Mouse (Mus musculus) testis, adult 2 months (tissue): ENCODE data around the gene Tnc. TPM values are rescaled to one million over a fixed set of nuclear protein-coding genes. Genes with fewer than 3 reads are reported as not detected.

ENCODE experiments used
- H3K27ac ChIP-seq: fragments of 200-500 bp; 2 replicates; pipeline ENCODE4 v1.5.1; 2012; ENCODE audit warnings: low read depth, low read length; ENCODE audit not compliant: control insufficient read depth, insufficient read depth
- H3K27me3 ChIP-seq: fragments of 200-500 bp; 2 replicates; pipeline ENCODE4 v1.6.1; 2012; ENCODE audit warnings: mild to moderate bottlenecking, low read length, moderate library complexity; ENCODE audit not compliant: control insufficient read depth, insufficient read depth
- H3K36me3 ChIP-seq: fragments of 200-500 bp; 2 replicates; pipeline ENCODE4 v1.6.1; 2012; ENCODE audit warnings: mild to moderate bottlenecking, low read length; ENCODE audit not compliant: control insufficient read depth, insufficient read depth
- H3K4me1 ChIP-seq: fragments of 200-500 bp; 2 replicates; pipeline ENCODE4 v1.6.1; 2012; ENCODE audit warnings: low read length; ENCODE audit not compliant: control insufficient read depth, insufficient read depth
- H3K4me3 ChIP-seq: fragments of 200-500 bp; 2 replicates; pipeline ENCODE4 v1.5.1; 2012; ENCODE audit warnings: low read depth, mild to moderate bottlenecking, low read length, moderate library complexity, mixed read lengths; ENCODE audit not compliant: control insufficient read depth
- CTCF ChIP-seq: fragments of 200-500 bp; IDR thresholded peaks from 2 replicates; pipeline ENCODE4 v1.5.1; 2012; ENCODE audit warnings: low read depth, mild to moderate bottlenecking, inconsistent platforms, low read length, moderate library complexity; ENCODE audit not compliant: control insufficient read depth, insufficient read depth, insufficient replicate concordance
- POLR2A ChIP-seq: fragments of 200-500 bp; IDR thresholded peaks from 2 replicates; pipeline ENCODE4 v1.6.1; 2012; ENCODE audit warnings: low read depth, mild to moderate bottlenecking, inconsistent platforms, low read length, moderate library complexity; ENCODE audit not compliant: control insufficient read depth
- polyA plus RNA-seq: library from polyadenylated mRNA; depleted of rRNA; stranded (reverse); fragments of >200 nt; gene quantifications from 2 replicates; pipeline ENCODE4 v1.2.3, GENCODE M21; 2012

Tnc gene
- polyA plus RNA-seq, 1 experiment: 0.57 TPM

- TF ChIP-seq POLR2A: no peak
- no peak for TF ChIP-seq CTCF
- no peak overlapping the region for H3K27ac ChIP-seq
- H3K4me3 ChIP-seq: no peak overlapping the region
- no peaks in the 10 kb centered on the region for H3K4me1 ChIP-seq
- no peaks in the 10 kb centered on the region for H3K27me3 ChIP-seq
- no peaks in the 10 kb centered on the region for H3K36me3 ChIP-seq
Observed at GRCm38 (mm10) chr4:64003677-64004076, 43.1 kb downstream of the Tnc start.

GRCm38 (mm10) chr4:64002168-64002567 is 44.6 kb downstream of the Tnc start:
- no peak for TF ChIP-seq CTCF
- no peak for TF ChIP-seq POLR2A
- Histone ChIP-seq H3K27me3 (no peaks in the 10 kb centered on the region), H3K4me3 (no peak overlapping the region), H3K4me1 (no peaks in the 10 kb centered on the region), H3K27ac (no peak overlapping the region), H3K36me3 (no peaks in the 10 kb centered on the region)

- TF ChIP-seq POLR2A (no peak), CTCF (no peak)
- Histone ChIP-seq H3K36me3 (no peaks in the 10 kb centered on the region), H3K4me1 (no peaks in the 10 kb centered on the region), H3K27me3 (no peaks in the 10 kb centered on the region), H3K4me3 (no peak overlapping the region), H3K27ac (no peak overlapping the region)
Observed at GRCm38 (mm10) chr4:64000788-64001187, 46.0 kb downstream of the Tnc start.

GRCm38 (mm10) chr4:64000293-64000692 is 46.5 kb downstream of the Tnc start:
- no peak overlapping the region for H3K4me3 ChIP-seq
- H3K27me3 ChIP-seq: no peaks in the 10 kb centered on the region
- no peak overlapping the region for H3K27ac ChIP-seq
- H3K4me1 ChIP-seq: no peaks in the 10 kb centered on the region; the same call in 1 of the 2 replicates
- TF ChIP-seq POLR2A (no peak), CTCF (no peak)
- no peaks in the 10 kb centered on the region for H3K36me3 ChIP-seq

GRCm38 (mm10) chr4:63993462-63994113 is 53.2 kb downstream of the Tnc start:
- TF ChIP-seq POLR2A: no peak
- TF ChIP-seq CTCF: no peak
- H3K27me3 ChIP-seq: no peaks in the 10 kb centered on the region
- no peaks in the 10 kb centered on the region; the same call in 1 of the 2 replicates for H3K4me1 ChIP-seq
- no peak overlapping the region for H3K27ac ChIP-seq
- H3K36me3 ChIP-seq: no peaks in the 10 kb centered on the region
- H3K4me3 ChIP-seq: no peak overlapping the region

GRCm38 (mm10) chr4:63990216-63990615 is 56.6 kb downstream of the Tnc start:
- no peak for TF ChIP-seq CTCF
- TF ChIP-seq POLR2A: no peak

GRCm38 (mm10) chr4:63988090-63988489 is 58.7 kb downstream of the Tnc start:
- H3K4me3 ChIP-seq: no peak overlapping the region
- no peaks in the 10 kb centered on the region for H3K36me3 ChIP-seq
- H3K27me3 ChIP-seq: no peaks in the 10 kb centered on the region
- H3K4me1 ChIP-seq: no peaks in the 10 kb centered on the region
- no peak for TF ChIP-seq CTCF
- TF ChIP-seq POLR2A: no peak
- H3K27ac ChIP-seq: no peak overlapping the region

More at GRCm38 (mm10) chr4:63990216-63990615, 56.6 kb downstream of the Tnc start:
- no peak overlapping the region for H3K27ac ChIP-seq
- H3K4me1 ChIP-seq: no peaks in the 10 kb centered on the region; the same call in 1 of the 2 replicates
- no peaks in the 10 kb centered on the region for H3K36me3 ChIP-seq
- no peaks in the 10 kb centered on the region for H3K27me3 ChIP-seq
- no peak overlapping the region for H3K4me3 ChIP-seq

GRCm38 (mm10) chr4:63986576-63986975 is 60.2 kb downstream of the Tnc start:
- no peaks in the 10 kb centered on the region; the same call in 1 of the 2 replicates for H3K4me1 ChIP-seq
- H3K27ac ChIP-seq: no peak overlapping the region
- H3K27me3 ChIP-seq: no peaks in the 10 kb centered on the region

More at GRCm38 (mm10) chr4:63986576-63986975, 60.2 kb downstream of the Tnc start:
- no peaks in the 10 kb centered on the region for H3K36me3 ChIP-seq
- TF ChIP-seq CTCF (no peak), POLR2A (no peak)
- no peak overlapping the region for H3K4me3 ChIP-seq
